29 mouse cellular contexts compared by ENCODE assay signal in the genomic region with DNA sequence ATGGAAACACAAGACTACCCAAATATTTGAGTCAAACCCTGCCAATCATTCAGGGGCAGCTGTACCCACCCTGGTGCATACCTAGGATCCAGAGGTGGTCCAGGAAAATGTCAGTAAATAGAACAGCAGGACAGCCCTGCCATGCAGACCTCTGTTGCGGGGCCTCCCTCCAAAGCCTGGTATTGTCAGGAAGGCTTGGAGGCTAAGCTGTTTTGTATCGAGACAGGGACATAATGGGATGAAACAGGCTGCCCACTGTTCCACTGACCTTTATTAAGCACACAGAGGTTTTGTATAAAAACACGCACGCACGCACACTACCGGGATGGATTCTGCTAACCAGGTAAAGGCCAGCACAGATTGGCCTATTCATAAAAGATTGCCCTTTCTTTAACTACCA.
A peak's percentile ranks its signal among the peaks of the same experiment; 100 is the strongest.
DNase-seq lines count a peak whose midpoint lies in the region; ATAC-seq lines count a peak whose summit lies in the region.
"Had no signal": no experiment of that assay in that cellular context is flagged by ENCODE, and none has a peak within 500 bp of the region (broad histone marks: within the 10 kb centered on the region; RNA-seq: fewer than 3 reads in every experiment).

No protein-coding gene starts in this region.

- H3K4me2 ChIP-seq in heart, embryonic 12.5 days = no peak overlapping the region
- H3K4me2 ChIP-seq in midbrain, embryonic 13.5 days (replicated peaks) = no peak overlapping the region
- H3K4me2 ChIP-seq: embryonic facial prominence, embryonic 13.5 days; embryonic facial prominence, embryonic 15.5 days; forebrain, embryonic 12.5 days; forebrain, embryonic 15.5 days had no signal

- no peak overlapping the region for H3K9ac ChIP-seq in heart, embryonic 12.5 days
- no peak overlapping the region for H3K9ac ChIP-seq in midbrain, embryonic 13.5 days (replicated peaks)
- H3K9ac ChIP-seq: embryonic facial prominence, embryonic 13.5 days; embryonic facial prominence, embryonic 15.5 days; forebrain, embryonic 12.5 days; forebrain, embryonic 15.5 days had no signal

- peak; percentile 8 for DNase-seq in embryo, embryonic 11 days
- no peak for DNase-seq in embryo, embryonic 9.5 days (ENCODE audit: extremely low spot score)
- DNase-seq in heart, adult 11 months = peak; percentile 71
- DNase-seq in midbrain, embryonic 10.5 days (ENCODE audit: low spot score) = peak; percentile 26
- peak; percentile 19 for DNase-seq in retina, postnatal 1 day
- no peak for DNase-seq in retina, embryonic 14.5 days (ENCODE audit: low spot score)
- DNase-seq: adrenal gland, adult 8-10 months; adrenal gland, postnatal 14 days; adrenal gland, postnatal 36 days; B cell, adult 2 months; cerebellum, adult 11 months; cerebellum, adult 18-20 months; cerebellum, adult 8-10 months; cerebellum, adult 9-11 months; cerebellum, postnatal 14 days; cerebellum, postnatal 36 days had no signal

- ATAC-seq in heart, embryonic 12.5 days (ENCODE audit: insufficient number of reproducible peaks, low FRiP score) = no peak
- ATAC-seq in midbrain, embryonic 13.5 days = no peak
- ATAC-seq: activated CD4-positive, CD25-positive, alpha-beta regulatory T cell, adult 4 months; CD4-positive, CD25-positive, alpha-beta regulatory T cell, adult 4 months; forebrain, embryonic 15.5 days; Patski had no signal

- no peaks in the 10 kb centered on the region; the same call in 1 of the 2 replicates for H3K9me3 ChIP-seq in heart, embryonic 12.5 days (replicated peaks)
- no peaks in the 10 kb centered on the region; the same call in 1 of the 2 replicates for H3K9me3 ChIP-seq in midbrain, embryonic 10.5 days (replicated peaks)
- no peaks in the 10 kb centered on the region for H3K9me3 ChIP-seq in midbrain, embryonic 13.5 days
- H3K9me3 ChIP-seq: embryonic facial prominence, embryonic 13.5 days; embryonic facial prominence, embryonic 15.5 days; forebrain, embryonic 10.5 days; forebrain, embryonic 12.5 days; forebrain, embryonic 15.5 days; G1E had no signal

- H3K27ac ChIP-seq in heart, embryonic 12.5 days (ENCODE audit: poor library complexity, severe bottlenecking) = no peak overlapping the region
- no peak overlapping the region for H3K27ac ChIP-seq in midbrain, embryonic 10.5 days (replicated peaks)
- no peak overlapping the region for H3K27ac ChIP-seq in midbrain, embryonic 13.5 days
- H3K27ac ChIP-seq: embryonic facial prominence, embryonic 13.5 days; embryonic facial prominence, embryonic 15.5 days; forebrain, embryonic 10.5 days; forebrain, embryonic 12.5 days; forebrain, embryonic 15.5 days had no signal

- H3K27me3 ChIP-seq in heart, embryonic 12.5 days (replicated peaks) = peaks cover 4% of the 10 kb centered on the region; the same call in 1 of the 2 replicates
- H3K27me3 ChIP-seq in midbrain, embryonic 10.5 days (ENCODE audit: low read depth, poor library complexity, severe bottlenecking) = peaks cover 9% of the 10 kb centered on the region; the same call in 1 of the 2 replicates
- H3K27me3 ChIP-seq in midbrain, embryonic 13.5 days = no peaks in the 10 kb centered on the region
- H3K27me3 ChIP-seq: CH12.LX; embryonic facial prominence, embryonic 13.5 days; embryonic facial prominence, embryonic 15.5 days; forebrain, embryonic 12.5 days; forebrain, embryonic 15.5 days had no signal

- WGBS in heart, embryonic 12.5 days = 88% methylated on average over 6 of the region's 6 CpGs
- 20% methylated on average over 6 of the region's 6 CpGs for WGBS in midbrain, embryonic 10.5 days
- 14% methylated on average over 6 of the region's 6 CpGs for WGBS in midbrain, embryonic 13.5 days

- no peak overlapping the region for H3K4me3 ChIP-seq in heart, embryonic 12.5 days
- no peak overlapping the region for H3K4me3 ChIP-seq in midbrain, embryonic 10.5 days
- H3K4me3 ChIP-seq in midbrain, embryonic 13.5 days (replicated peaks) = no peak overlapping the region
- H3K4me3 ChIP-seq: embryonic facial prominence, embryonic 13.5 days; embryonic facial prominence, embryonic 15.5 days; erythroblast, embryonic 14.5 days; forebrain, embryonic 10.5 days; forebrain, embryonic 12.5 days; forebrain, embryonic 15.5 days had no signal

- no peaks in the 10 kb centered on the region for H3K36me3 ChIP-seq in heart, embryonic 12.5 days
- no peaks in the 10 kb centered on the region for H3K36me3 ChIP-seq in midbrain, embryonic 10.5 days
- H3K36me3 ChIP-seq in midbrain, embryonic 13.5 days = no peaks in the 10 kb centered on the region
- H3K36me3 ChIP-seq: embryonic facial prominence, embryonic 13.5 days; embryonic facial prominence, embryonic 15.5 days; forebrain, embryonic 10.5 days; forebrain, embryonic 12.5 days; forebrain, embryonic 15.5 days; G1E had no signal

- H3K4me1 ChIP-seq in heart, embryonic 12.5 days (replicated peaks) = peaks cover 17% of the 10 kb centered on the region
- H3K4me1 ChIP-seq in midbrain, embryonic 10.5 days = peaks cover 17% of the 10 kb centered on the region
- H3K4me1 ChIP-seq in midbrain, embryonic 13.5 days (replicated peaks) = peaks cover 12% of the 10 kb centered on the region
- H3K4me1 ChIP-seq: embryonic facial prominence, embryonic 13.5 days; embryonic facial prominence, embryonic 15.5 days; forebrain, embryonic 15.5 days had no signal

Comparison
In these comparisons a context has a peak if more than half of its experiments do, and no peak if none do; other contexts are left out.
1. DNase-seq: peak in embryo, embryonic 11 days (single experiment), heart, adult 11 months (single experiment), midbrain, embryonic 10.5 days (single experiment) and retina, postnatal 1 day (single experiment); none in embryo, embryonic 9.5 days (single experiment) and retina, embryonic 14.5 days (single experiment).